Mouse (Mus musculus): Measurements from ENCODE around the gene Pex11b.
"Not testable (repeated sequence)": the region's sequence is repeated elsewhere in the genome, so short reads cannot be mapped to it uniquely, and the experiment has no call there.

Pex11b gene

GRCm38 (mm10) chr3:96629729-96630600 is 5.2 kb upstream of the Pex11b start, which contains the start of gene Rbm8a:
Rbm8a (plus strand) TSS chr3:96629933.
- peak; percentile 97 for DNase-seq

GRCm38 (mm10) chr3:96632058-96632457 is 3.1 kb upstream of the Pex11b start:
- no peak for DNase-seq

GRCm38 (mm10) chr3:96634015-96634414 is 1.2 kb upstream of the Pex11b start:
- DNase-seq: no peak

GRCm38 (mm10) chr3:96635906-96636305 is 730 bp downstream of the Pex11b start:
- no peak for DNase-seq

- no peak for DNase-seq
Measured at GRCm38 (mm10) chr3:96636448-96636847, 1.3 kb downstream of the Pex11b start.

GRCm38 (mm10) chr3:96639219-96639618 is 4.0 kb downstream of the Pex11b start:
- DNase-seq: peak; percentile 79

GRCm38 (mm10) chr3:96645018-96645649 is 10.0 kb downstream of the Pex11b start, which contains the start of gene Itga10:
Itga10 (plus strand) TSS chr3:96645584.
- peak; percentile 63 for DNase-seq

- no peak for DNase-seq
Measured at GRCm38 (mm10) chr3:96647365-96647764, 12.2 kb downstream of the Pex11b start.

GRCm38 (mm10) chr3:96660901-96661300 is 25.7 kb downstream of the Pex11b start:
- no peak for DNase-seq

GRCm38 (mm10) chr3:96662731-96663316 is 27.6 kb downstream of the Pex11b start:
- no peak for DNase-seq

- peak; percentile 87 for DNase-seq
Measured at GRCm38 (mm10) chr3:96663432-96664239, 28.5 kb downstream of the Pex11b start.

- DNase-seq: not testable (repeated sequence)
Measured at GRCm38 (mm10) chr3:96665732-96666363, 30.7 kb downstream of the Pex11b start.

GRCm38 (mm10) chr3:96666916-96667315 is 31.7 kb downstream of the Pex11b start:
- no peak for DNase-seq

- peak; percentile 28 for DNase-seq
Measured at GRCm38 (mm10) chr3:96667316-96667715, 32.1 kb downstream of the Pex11b start.

GRCm38 (mm10) chr3:96668424-96669067 is 33.4 kb downstream of the Pex11b start:
- no peak for DNase-seq

GRCm38 (mm10) chr3:96669727-96670468 is 34.7 kb downstream of the Pex11b start, which contains the start of gene Ankrd35:
Ankrd35 (plus strand) TSS chr3:96670131.
- peak; percentile 79 for DNase-seq

GRCm38 (mm10) chr3:96671519-96671918 is 36.3 kb downstream of the Pex11b start:
- no peak for DNase-seq

GRCm38 (mm10) chr3:96673514-96673913 is 38.3 kb downstream of the Pex11b start:
- DNase-seq: no peak

GRCm38 (mm10) chr3:96674442-96674841 is 39.3 kb downstream of the Pex11b start:
- DNase-seq: no peak

GRCm38 (mm10) chr3:96675171-96675570 is 40.0 kb downstream of the Pex11b start:
- no peak for DNase-seq

- no peak for DNase-seq
Measured at GRCm38 (mm10) chr3:96675690-96676089, 40.5 kb downstream of the Pex11b start.

Data from lung, postnatal 14 days (tissue).